17 mouse cellular contexts compared by ENCODE assay signal in genomic region chr1:126700063-126700977, GRCm38 (mm10).
A peak's percentile ranks its signal among the peaks of the same experiment; 100 is the strongest.
DNase-seq lines count a peak whose midpoint lies in the region; ATAC-seq lines count a peak whose summit lies in the region.
"Had no signal": no experiment of that assay in that cellular context is flagged by ENCODE, and none has a peak within 500 bp of the region (broad histone marks: within the 10 kb centered on the region; RNA-seq: fewer than 3 reads in every experiment).

No protein-coding gene starts in this region.

- H3K4me1 ChIP-seq in neural tube, embryonic 11.5 days (ENCODE audit: control insufficient read depth, insufficient read depth, low read length), result no peaks in the 10 kb centered on the region
- H3K4me1 ChIP-seq in hindbrain, embryonic 10.5 days (replicated peaks), result 0 out of 2 replicates have a peak, but pooled peaks cover 5% of the 10 kb centered on the region
- H3K4me1 ChIP-seq in midbrain, embryonic 13.5 days (replicated peaks), result peaks cover 11% of the 10 kb centered on the region
- H3K4me1 ChIP-seq: heart, embryonic 10.5 days; lung, embryonic 15.5 days had no signal

- intact Hi-C loops in left cerebral cortex, postnatal 14 days (cut with DNase I), result no loop called here

- ATAC-seq in neural tube, embryonic 11.5 days (ENCODE audit: insufficient read depth, low FRiP score, low TSS enrichment), result peak; percentile 81
- ATAC-seq in midbrain, embryonic 13.5 days, result peak; percentile 74
- ATAC-seq in granulocyte monocyte progenitor cell, adult 5-6 weeks (replicated peaks; ENCODE audit: poor library complexity, severe bottlenecking), result no peak
- ATAC-seq: activated CD4-positive, CD25-positive, alpha-beta regulatory T cell, adult 4 months; CD4-positive, CD25-positive, alpha-beta regulatory T cell, adult 4 months had no signal

- no peak overlapping the region for H3K9ac ChIP-seq in neural tube, embryonic 11.5 days (ENCODE audit: low read length)
- 0 out of 2 replicates have a peak overlapping the region, but pooled peaks have one; percentile 19 for H3K9ac ChIP-seq in midbrain, embryonic 13.5 days (replicated peaks)
- H3K9ac ChIP-seq: lung, embryonic 15.5 days had no signal

- H3K36me3 ChIP-seq in neural tube, embryonic 11.5 days (ENCODE audit: control insufficient read depth, insufficient read depth, low read length), result no peaks in the 10 kb centered on the region
- peaks cover 13% of the 10 kb centered on the region; the same call in 1 of the 2 replicates for H3K36me3 ChIP-seq in hindbrain, embryonic 10.5 days
- no peaks in the 10 kb centered on the region for H3K36me3 ChIP-seq in midbrain, embryonic 13.5 days
- H3K36me3 ChIP-seq: heart, embryonic 10.5 days; lung, embryonic 15.5 days had no signal

- H3K27me3 ChIP-seq in neural tube, embryonic 11.5 days (ENCODE audit: control insufficient read depth, insufficient read depth, low read length), result no peaks in the 10 kb centered on the region
- H3K27me3 ChIP-seq in hindbrain, embryonic 10.5 days (ENCODE audit: insufficient read depth, poor library complexity, severe bottlenecking), result no peaks in the 10 kb centered on the region
- no peaks in the 10 kb centered on the region for H3K27me3 ChIP-seq in midbrain, embryonic 13.5 days
- H3K27me3 ChIP-seq: lung, embryonic 15.5 days had no signal

- H3K9me3 ChIP-seq in neural tube, embryonic 11.5 days (ENCODE audit: control insufficient read depth, low read length), result no peaks in the 10 kb centered on the region
- no peaks in the 10 kb centered on the region for H3K9me3 ChIP-seq in hindbrain, embryonic 10.5 days
- H3K9me3 ChIP-seq in midbrain, embryonic 13.5 days, result no peaks in the 10 kb centered on the region
- H3K9me3 ChIP-seq: heart, embryonic 10.5 days; lung, embryonic 15.5 days had no signal

- no peak for DNase-seq in neural tube, embryonic 11.5 days (ENCODE audit: low spot score)
- no peak for DNase-seq in neural tube, embryonic 10.5 days (ENCODE audit: extremely low spot score, low spot score)
- DNase-seq in hindbrain, embryonic 10.5 days (ENCODE audit: low spot score), result no peak
- DNase-seq in left cerebral cortex, postnatal 14 days (ENCODE audit: low spot score in 2 of 2), result no peak
- no peak for DNase-seq in left cerebral cortex, adult 8-10 months (ENCODE audit: low spot score in 2 of 2)
- DNase-seq: cerebellum, adult 18-20 months; embryo, embryonic 11 days; heart, postnatal 36 days; kidney, adult 11 months; kidney, postnatal 25 days had no signal

- no peak overlapping the region for H3K4me3 ChIP-seq in neural tube, embryonic 11.5 days (ENCODE audit: low read depth, low read length)
- no peak overlapping the region for H3K4me3 ChIP-seq in hindbrain, embryonic 10.5 days
- H3K4me3 ChIP-seq in midbrain, embryonic 13.5 days (replicated peaks), result no peak overlapping the region
- H3K4me3 ChIP-seq: heart, embryonic 10.5 days; lung, embryonic 15.5 days had no signal

- WGBS in neural tube, embryonic 11.5 days, result 60% methylated on average over 8 of the region's 8 CpGs
- WGBS in hindbrain, embryonic 10.5 days, result 67% methylated on average over 8 of the region's 8 CpGs
- 29% methylated on average over 8 of the region's 8 CpGs for WGBS in midbrain, embryonic 13.5 days

- H3K27ac ChIP-seq in neural tube, embryonic 11.5 days (ENCODE audit: low read depth, low read length), result 0 out of 2 replicates have a peak overlapping the region, but pooled peaks have one; percentile 39
- 0 out of 2 replicates have a peak overlapping the region, but pooled peaks have one; percentile 56 for H3K27ac ChIP-seq in hindbrain, embryonic 10.5 days
- peak overlapping the region; percentile 73 for H3K27ac ChIP-seq in midbrain, embryonic 13.5 days
- H3K27ac ChIP-seq: heart, embryonic 10.5 days; lung, embryonic 15.5 days had no signal

- no peak overlapping the region for H3K4me2 ChIP-seq in neural tube, embryonic 11.5 days (ENCODE audit: low read depth)
- H3K4me2 ChIP-seq in midbrain, embryonic 13.5 days (replicated peaks), result peak overlapping the region; percentile 18
- H3K4me2 ChIP-seq: liver, embryonic 11.5 days; lung, embryonic 15.5 days had no signal
